Mouse (Mus musculus) layer of hippocampus, postnatal 10 days (tissue): ENCODE measurements at regions not wholly inside any gene's neighbourhood (a gene's known extent, or its start where the extent isn't known, plus 50 kb on each side); places are given as distances from the start of the nearest gene placed in this dataset.

Experiments used
- DNase-seq, 2 experiments: peaks; one replicate each; pipeline ENCODE4 v3.0.0; 2021; ENCODE audit warnings: low spot score in 2 of 2

- DNase-seq, result peak; percentile 64 to 73
These were observed 464.6 kb upstream of the Gm19410 start for GRCm38 (mm10) chr8:35300881-35301521.

DNA sequence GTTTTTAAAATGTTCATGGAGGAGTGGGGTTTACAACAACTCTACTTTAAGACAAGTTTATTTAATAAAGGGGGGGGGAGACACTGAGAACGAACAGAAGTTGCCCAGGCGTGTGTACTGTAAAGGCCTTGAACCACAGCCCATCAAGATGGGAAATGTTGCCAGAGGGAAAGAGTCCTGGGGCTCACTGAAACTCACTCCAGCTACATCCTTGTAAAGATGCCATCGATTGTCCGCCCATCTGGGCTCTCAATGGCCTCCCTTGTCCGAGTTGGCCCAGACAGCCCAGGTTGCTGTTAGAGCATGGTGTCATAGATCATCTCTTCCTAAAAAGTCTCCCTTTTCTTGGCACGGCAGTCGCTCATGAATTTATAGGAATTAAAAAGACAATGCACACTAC, 462.7 kb upstream of the Gm19410 start:
- DNase-seq, result no peak

DNA sequence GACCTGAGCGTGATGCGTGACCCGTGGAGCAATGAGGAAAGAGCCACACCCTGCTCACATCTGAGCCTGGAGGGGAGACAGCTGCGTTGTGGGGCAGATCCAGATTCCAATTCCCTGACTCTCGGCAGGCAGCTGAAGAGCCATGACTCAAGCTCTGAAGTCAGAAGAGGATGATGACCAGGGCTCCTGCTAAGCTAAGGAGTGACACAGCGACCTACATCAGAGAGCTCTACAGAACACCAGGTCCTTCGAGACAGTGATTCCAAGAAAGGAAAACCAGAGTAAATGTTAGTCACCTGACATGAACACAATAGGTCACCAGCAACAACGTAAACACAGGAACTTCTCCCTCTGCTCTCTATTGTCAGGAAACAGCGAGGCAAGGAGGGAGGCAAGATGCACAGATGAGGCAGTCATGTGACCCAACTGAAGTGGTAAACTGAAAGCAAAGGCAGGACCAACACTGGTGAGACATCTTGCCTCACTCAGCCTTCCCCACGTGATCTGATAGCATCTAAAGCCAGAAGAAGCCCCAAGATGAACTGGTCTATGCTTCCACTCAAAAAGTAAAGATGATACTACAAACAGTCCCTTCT, 444.2 kb upstream of the Gm19410 start:
- DNase-seq, result no peak

DNA sequence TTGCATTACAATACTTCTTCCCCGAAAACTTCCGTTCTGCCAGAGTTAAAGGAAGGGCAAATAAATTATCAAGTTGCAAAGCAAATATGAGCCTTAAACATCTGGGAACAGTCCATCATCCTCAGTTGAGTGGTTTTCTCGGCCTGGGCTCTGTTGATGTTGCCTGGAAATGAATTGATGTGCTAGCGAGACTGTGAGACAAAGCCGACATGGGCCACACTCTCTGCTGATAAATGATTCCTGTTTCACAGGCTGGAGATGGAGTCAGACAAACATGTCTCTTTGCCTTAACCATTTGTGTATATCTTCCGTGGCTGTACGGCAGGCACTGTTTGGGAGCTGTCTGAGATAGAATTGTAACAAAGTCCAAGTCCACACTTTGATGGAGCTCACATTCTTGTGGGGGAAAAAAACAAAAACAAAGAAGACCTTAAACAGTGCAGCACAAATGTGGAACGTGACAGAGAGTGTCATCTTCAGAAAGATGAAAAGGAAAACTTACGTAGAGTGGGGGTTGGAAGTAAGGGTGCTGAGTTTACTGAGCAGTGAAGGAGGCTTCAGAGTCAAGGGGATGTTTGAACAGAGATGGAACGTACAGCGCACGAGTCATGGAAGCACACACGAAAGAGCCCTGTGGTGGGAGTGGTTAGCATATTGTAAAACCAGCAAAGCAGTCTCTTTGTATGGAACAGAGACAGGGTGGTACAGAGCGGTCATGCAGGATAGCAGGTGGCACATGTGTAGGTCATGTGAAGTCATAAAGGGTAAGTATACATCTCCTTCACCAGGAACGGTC, 442.2 kb upstream of the Gm19410 start:
- no peak for DNase-seq
